Mouse (Mus musculus) right cerebral cortex, postnatal 14 days (tissue): Measurements from ENCODE around the gene Hhat.
A peak's percentile ranks its signal among the peaks of the same experiment; 100 is the strongest.

Source experiments
- DNase-seq: peaks from one replicate; pipeline ENCODE4 v3.0.0; 2022

Gene Hhat

GRCm38 (mm10) chr1:192741896-192742295, 29.1 kb downstream of the Hhat start:
- no peak for DNase-seq

GRCm38 (mm10) chr1:192736524-192736923, 34.5 kb downstream of the Hhat start:
- no peak for DNase-seq

- DNase-seq = no peak
Measured at GRCm38 (mm10) chr1:192736002-192736426, 35.0 kb downstream of the Hhat start.

- no peak for DNase-seq
Measured at GRCm38 (mm10) chr1:192730517-192730916, 40.5 kb downstream of the Hhat start.

- peak; percentile 52 for DNase-seq
Measured at GRCm38 (mm10) chr1:192726996-192727624, 43.9 kb downstream of the Hhat start.

- DNase-seq = peak; percentile 85
Measured at GRCm38 (mm10) chr1:192722147-192722546, 48.9 kb downstream of the Hhat start.

GRCm38 (mm10) chr1:192720156-192720555, 50.9 kb downstream of the Hhat start:
- DNase-seq = no peak

- peak; percentile 72 for DNase-seq
Measured at GRCm38 (mm10) chr1:192711779-192712348, 59.2 kb downstream of the Hhat start.

GRCm38 (mm10) chr1:192700339-192701073, 70.5 kb downstream of the Hhat start:
- no peak for DNase-seq

- no peak for DNase-seq
Measured at GRCm38 (mm10) chr1:192699101-192699500, 71.9 kb downstream of the Hhat start.

GRCm38 (mm10) chr1:192696371-192696863, 74.6 kb downstream of the Hhat start:
- DNase-seq = no peak

- no peak for DNase-seq
Measured at GRCm38 (mm10) chr1:192693644-192694043, 77.4 kb downstream of the Hhat start.

- DNase-seq = no peak
Measured at GRCm38 (mm10) chr1:192692982-192693381, 78.0 kb downstream of the Hhat start.

GRCm38 (mm10) chr1:192682219-192682951, 88.6 kb downstream of the Hhat start:
- DNase-seq = no peak

- DNase-seq = no peak
Measured at GRCm38 (mm10) chr1:192677236-192677635, 93.8 kb downstream of the Hhat start.

- no peak for DNase-seq
Measured at GRCm38 (mm10) chr1:192663608-192664007, 107.4 kb downstream of the Hhat start.

GRCm38 (mm10) chr1:192663092-192663491, 107.9 kb downstream of the Hhat start:
- no peak for DNase-seq

- no peak for DNase-seq
Measured at GRCm38 (mm10) chr1:192661612-192662011, 109.4 kb downstream of the Hhat start.

- DNase-seq = no peak
Measured at GRCm38 (mm10) chr1:192657417-192657816, 113.6 kb downstream of the Hhat start.

- peak; percentile 17 for DNase-seq
Measured at GRCm38 (mm10) chr1:192651981-192652605, 118.9 kb downstream of the Hhat start.

- no peak for DNase-seq
Measured at GRCm38 (mm10) chr1:192650586-192650985, 120.4 kb downstream of the Hhat start.

GRCm38 (mm10) chr1:192650023-192650422, 121.0 kb downstream of the Hhat start:
- DNase-seq = no peak

GRCm38 (mm10) chr1:192649233-192649632, 121.8 kb downstream of the Hhat start:
- no peak for DNase-seq
